21 mouse cellular contexts compared by ENCODE assay signal in genomic region chr3:123191602-123192001, GRCm38 (mm10). TPM values are rescaled to one million over a fixed set of nuclear protein-coding genes. Genes with fewer than 3 reads are reported as not detected.
"Had no signal": no experiment of that assay in that cellular context is flagged by ENCODE, and none has a peak within 500 bp of the region (broad histone marks: within the 10 kb centered on the region; RNA-seq: fewer than 3 reads in every experiment).

No protein-coding gene starts in this region.

- H3K27ac ChIP-seq: liver, embryonic 15.5 days; macrophage; midbrain, embryonic 13.5 days; midbrain, embryonic 15.5 days; neural tube, embryonic 13.5 days; neural tube, embryonic 15.5 days had no signal

- H3K36me3 ChIP-seq: liver, embryonic 15.5 days; lung, embryonic 15.5 days; midbrain, embryonic 13.5 days; midbrain, embryonic 15.5 days; neural tube, embryonic 13.5 days; neural tube, embryonic 15.5 days had no signal

- H3K27me3 ChIP-seq: liver, embryonic 15.5 days; lung, embryonic 15.5 days; midbrain, embryonic 13.5 days; midbrain, embryonic 15.5 days; neural tube, embryonic 13.5 days; neural tube, embryonic 15.5 days had no signal

- ATAC-seq: liver, postnatal 0 days; lung, postnatal 0 days; midbrain, embryonic 13.5 days; midbrain, embryonic 15.5 days had no signal

- H3K4me1 ChIP-seq: liver, embryonic 15.5 days; midbrain, embryonic 13.5 days; midbrain, embryonic 15.5 days; neural tube, embryonic 13.5 days had no signal

- H3K4me3 ChIP-seq: liver, embryonic 15.5 days; lung, embryonic 15.5 days; midbrain, embryonic 13.5 days; midbrain, embryonic 15.5 days; neural tube, embryonic 13.5 days; neural tube, embryonic 15.5 days had no signal

- H3K9me3 ChIP-seq: liver, embryonic 15.5 days; lung, embryonic 15.5 days; midbrain, embryonic 13.5 days; midbrain, embryonic 15.5 days; neural tube, embryonic 15.5 days had no signal

- DNase-seq: liver, postnatal 0 days; lung, adult 2 months; lung, postnatal 14 days; lung, postnatal 36 days; retina, postnatal 1 day; right cerebral cortex, adult 18-20 months; right cerebral cortex, postnatal 25 days; right cerebral cortex, postnatal 4 days; spleen, adult 18-20 months; thymus, adult 18-20 months; thymus, postnatal 14 days; thymus, postnatal 36 days had no signal

RNA-seq across cellular contexts. Expression of gene Synpo2, which starts 44.3 kb away (rescaled TPM):
- total RNA-seq: monocyte, adult 5-6 weeks had no signal
